Mouse (Mus musculus) c-Kit-positive CD71-positive TER-119-negative erythroid progenitor cells, embryonic 14.5 days (primary cell): ENCODE results near the gene Coro7.

Experiments used
- DNase-seq: peaks from one replicate; pipeline ENCODE4 v3.0.0-alpha.2; 2013; ENCODE audit warnings: low read depth

Coro7 gene

GRCm38 (mm10) chr16:4648416-4649023 is 31.1 kb downstream of the Coro7 start:
- no peak for DNase-seq

- no peak for DNase-seq
These were observed 31.9 kb downstream of the Coro7 start for GRCm38 (mm10) chr16:4647651-4648141.

GRCm38 (mm10) chr16:4646831-4647230 is 32.7 kb downstream of the Coro7 start:
- DNase-seq, result no peak

GRCm38 (mm10) chr16:4645867-4646266 is 33.7 kb downstream of the Coro7 start:
- no peak for DNase-seq

GRCm38 (mm10) chr16:4643670-4644419 is 35.7 kb downstream of the Coro7 start:
- DNase-seq, result no peak

GRCm38 (mm10) chr16:4642937-4643336 is 36.6 kb downstream of the Coro7 start:
- no peak for DNase-seq

GRCm38 (mm10) chr16:4642190-4642589 is 37.4 kb downstream of the Coro7 start:
- DNase-seq, result no peak

GRCm38 (mm10) chr16:4641119-4641838 is 38.3 kb downstream of the Coro7 start:
- DNase-seq, result no peak

- DNase-seq, result no peak
These were observed 39.1 kb downstream of the Coro7 start for GRCm38 (mm10) chr16:4640267-4641005.

- peak; percentile 86 for DNase-seq
These were observed 39.7 kb downstream of the Coro7 start, which contains the start of the genes Vasn and Dnaja3 for GRCm38 (mm10) chr16:4639831-4640237. Vasn (plus strand) TSS chr16:4639941. Dnaja3 (plus strand) TSS chr16:4639989.

GRCm38 (mm10) chr16:4638891-4639390 is 40.6 kb downstream of the Coro7 start:
- DNase-seq, result no peak

- no peak for DNase-seq
These were observed 43.8 kb downstream of the Coro7 start for GRCm38 (mm10) chr16:4635760-4636159.

GRCm38 (mm10) chr16:4634681-4635080 is 44.9 kb downstream of the Coro7 start:
- no peak for DNase-seq

GRCm38 (mm10) chr16:4633661-4634060 is 45.9 kb downstream of the Coro7 start:
- no peak for DNase-seq

GRCm38 (mm10) chr16:4632050-4632449 is 47.5 kb downstream of the Coro7 start:
- DNase-seq, result no peak

- DNase-seq, result peak; percentile 66
These were observed 49.6 kb downstream of the Coro7 start for GRCm38 (mm10) chr16:4629950-4630349.

- no peak for DNase-seq
These were observed 50.6 kb downstream of the Coro7 start for GRCm38 (mm10) chr16:4628898-4629419.

- DNase-seq, result no peak
These were observed 52.5 kb downstream of the Coro7 start for GRCm38 (mm10) chr16:4627105-4627504.

GRCm38 (mm10) chr16:4624481-4625110 is 55.0 kb downstream of the Coro7 start, which contains the start of gene Pam16:
Pam16 (minus strand) TSS chr16:4624988.
- DNase-seq, result peak; percentile 85

- peak; percentile 36 for DNase-seq
These were observed 55.5 kb downstream of the Coro7 start for GRCm38 (mm10) chr16:4624074-4624473.

- DNase-seq, result no peak
These were observed 62.7 kb downstream of the Coro7 start for GRCm38 (mm10) chr16:4616829-4617228.
